Mouse (Mus musculus): ENCODE measurements around the gene Ccdc120.

Ccdc120 gene

GRCm38 (mm10) chrX:7750432-7751116 lies at the start of gene Ccdc120:
TSS of gene Ccdc120 (minus strand) at chrX:7750905.
- DNase-seq (ENCODE audit: low read depth, low spot score), result peak; percentile 78

GRCm38 (mm10) chrX:7797327-7797726 lies 46.6 kb upstream of the Ccdc120 start:
- no peak for DNase-seq (ENCODE audit: low read depth, low spot score)

- no peak for DNase-seq (ENCODE audit: low read depth, low spot score)
Observed at GRCm38 (mm10) chrX:7795016-7795415, 44.3 kb upstream of the Ccdc120 start.

GRCm38 (mm10) chrX:7793361-7793760 lies 42.7 kb upstream of the Ccdc120 start:
- no peak for DNase-seq (ENCODE audit: low read depth, low spot score)

GRCm38 (mm10) chrX:7790309-7790708 lies 39.6 kb upstream of the Ccdc120 start:
- no peak for DNase-seq (ENCODE audit: low read depth, low spot score)

GRCm38 (mm10) chrX:7789542-7790136 lies 38.9 kb upstream of the Ccdc120 start, which contains the start of gene Gripap1:
TSS of gene Gripap1 (plus strand) at chrX:7789765.
- DNase-seq (ENCODE audit: low read depth, low spot score), result peak; percentile 94

GRCm38 (mm10) chrX:7782603-7783092 lies 31.9 kb upstream of the Ccdc120 start:
- no peak for DNase-seq (ENCODE audit: low read depth, low spot score)

- no peak for DNase-seq (ENCODE audit: low read depth, low spot score)
Observed at GRCm38 (mm10) chrX:7779294-7779693, 28.6 kb upstream of the Ccdc120 start.

GRCm38 (mm10) chrX:7778450-7779244 lies 27.9 kb upstream of the Ccdc120 start:
- DNase-seq (ENCODE audit: low read depth, low spot score), result no peak

- no peak for DNase-seq (ENCODE audit: low read depth, low spot score)
Observed at GRCm38 (mm10) chrX:7776329-7777082, 25.8 kb upstream of the Ccdc120 start.

GRCm38 (mm10) chrX:7775501-7776205 lies 24.9 kb upstream of the Ccdc120 start:
- DNase-seq (ENCODE audit: low read depth, low spot score), result no peak

- DNase-seq (ENCODE audit: low read depth, low spot score), result no peak
Observed at GRCm38 (mm10) chrX:7772766-7773165, 22.1 kb upstream of the Ccdc120 start.

- DNase-seq (ENCODE audit: low read depth, low spot score), result no peak
Observed at GRCm38 (mm10) chrX:7769302-7770017, 18.8 kb upstream of the Ccdc120 start.

GRCm38 (mm10) chrX:7765764-7766163 lies 15.1 kb upstream of the Ccdc120 start:
- DNase-seq (ENCODE audit: low read depth, low spot score), result no peak

- no peak for DNase-seq (ENCODE audit: low read depth, low spot score)
Observed at GRCm38 (mm10) chrX:7765281-7765670, 14.6 kb upstream of the Ccdc120 start.

GRCm38 (mm10) chrX:7764657-7765280 lies 14.1 kb upstream of the Ccdc120 start:
- no peak for DNase-seq (ENCODE audit: low read depth, low spot score)

- DNase-seq (ENCODE audit: low read depth, low spot score), result no peak
Observed at GRCm38 (mm10) chrX:7763631-7764393, 13.1 kb upstream of the Ccdc120 start.

- no peak for DNase-seq (ENCODE audit: low read depth, low spot score)
Observed at GRCm38 (mm10) chrX:7762921-7763197, 12.2 kb upstream of the Ccdc120 start.
